Mouse (Mus musculus): ENCODE measurements around the gene Hoxc8.

DNA sequence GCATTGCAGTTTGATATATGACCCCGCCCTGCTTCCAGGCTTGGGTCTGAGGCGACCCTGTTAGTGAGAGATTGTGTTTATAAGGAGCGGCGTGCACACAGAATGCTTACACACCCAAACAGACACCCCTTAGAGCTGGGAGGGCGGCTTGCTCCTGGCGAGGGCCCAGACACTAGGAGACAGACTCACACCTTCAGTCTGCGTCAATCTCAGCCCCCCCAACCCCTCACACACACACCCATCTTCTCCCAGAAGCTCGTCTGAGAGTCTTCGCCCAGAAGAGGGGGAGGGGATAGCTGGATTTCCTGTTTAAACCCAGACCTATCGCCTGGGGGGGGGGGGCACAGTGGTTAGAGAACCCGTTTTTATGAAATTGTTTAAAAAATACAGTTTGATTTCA lies 9.5 kb downstream of the Hoxc8 start:
- TF ChIP-seq POLR2A (IDR thresholded peaks at IDR 0.05; ENCODE audit: extremely low read depth, insufficient read depth, low read length) (no peak), CTCF (IDR thresholded peaks at IDR 0.05; ENCODE audit: extremely low read depth, insufficient read depth, low read length) (no peak)
